Comparison of ENCODE assay signal across 8 mouse cellular contexts in the genomic region with DNA sequence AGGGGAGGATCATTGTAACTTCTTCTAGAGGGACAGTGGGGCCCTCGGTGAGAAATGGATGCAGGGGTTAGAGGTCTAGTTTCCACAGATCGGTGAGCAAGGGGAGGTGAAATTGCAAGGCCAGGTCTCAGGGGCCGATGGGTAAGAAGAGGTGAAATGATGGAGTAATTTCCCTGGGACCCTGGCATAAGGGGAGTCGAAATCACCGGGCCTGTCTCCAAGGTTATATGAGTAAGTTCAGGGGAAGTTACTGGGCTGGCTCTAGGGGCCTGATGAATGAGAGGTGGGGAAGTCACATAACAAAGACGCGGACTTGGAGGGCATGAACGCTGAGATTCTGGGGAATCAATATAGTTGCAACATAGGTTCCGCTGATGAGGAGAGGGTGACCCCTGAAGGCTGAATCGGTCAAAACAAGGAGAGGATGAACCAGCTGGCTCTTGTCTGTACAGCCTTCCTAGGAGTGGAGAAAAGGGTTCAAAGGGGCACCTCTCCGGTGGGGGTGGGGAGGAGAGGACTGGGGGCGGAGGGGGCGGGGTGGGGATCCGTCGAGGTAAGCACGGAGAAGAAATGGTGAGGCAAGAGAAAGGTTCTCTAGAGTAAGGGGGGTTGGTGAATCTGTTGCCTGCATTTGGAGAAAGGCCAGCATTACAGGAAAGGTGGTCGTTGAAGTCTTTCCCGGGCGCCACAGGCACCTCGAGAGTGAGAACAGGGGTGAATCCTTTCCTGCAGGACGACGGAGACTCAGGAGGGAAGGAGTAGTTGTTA. TPM values are rescaled to one million over a fixed set of nuclear protein-coding genes. Genes with fewer than 3 reads are reported as not detected.
DNase-seq lines count a peak whose midpoint lies in the region; ATAC-seq and TF ChIP-seq lines count a peak whose summit lies in the region.

No protein-coding gene starts in this region.

- ATAC-seq in CD4-positive, CD25-positive, alpha-beta regulatory T cell, adult 4 months = peak; percentile 5
- 0 out of 2 replicates have a peak, but pooled peaks have one; percentile 31 for ATAC-seq in heart, embryonic 14.5 days (ENCODE audit: insufficient number of reproducible peaks, insufficient read depth, low FRiP score, low read depth)

- H3K79me2 ChIP-seq in macrophage (ENCODE audit: inconsistent target) = no peaks in the 10 kb centered on the region

- peak overlapping the region; percentile 67 to 72 for H3K4me3 ChIP-seq in heart, embryonic 14.5 days (ENCODE audit: control insufficient read depth in 1 of 2, insufficient read depth in 1 of 2, low read depth in 1 of 2, low read length in 2 of 2)
- H3K4me3 ChIP-seq in macrophage (ENCODE audit: inconsistent target) = peak overlapping the region; percentile 56
- H3K4me3 ChIP-seq in spleen, adult 2 months (ENCODE audit: extremely low read depth, insufficient read depth, insufficient read length) = peak overlapping the region; percentile 81

- H3K36me3 ChIP-seq in heart, embryonic 14.5 days (ENCODE audit: control insufficient read depth, insufficient read depth, low read length) = peaks cover 6% of the 10 kb centered on the region; the same call in 1 of the 2 replicates
- H3K36me3 ChIP-seq in macrophage (ENCODE audit: inconsistent target) = no peaks in the 10 kb centered on the region
- H3K36me3 ChIP-seq in spleen, adult 2 months (ENCODE audit: control insufficient read depth, insufficient read depth, low read length) = peaks cover 5% of the 10 kb centered on the region

- H3K9me3 ChIP-seq in heart, embryonic 14.5 days (ENCODE audit: control insufficient read depth, low read length) = no peaks in the 10 kb centered on the region

- H3K27ac ChIP-seq in heart, embryonic 14.5 days (replicated peaks in 1 of 2; ENCODE audit: control insufficient read depth in 1 of 2, insufficient read depth in 1 of 2, low read depth in 2 of 2, low read length in 2 of 2) = peak overlapping the region; percentile 95 to 96
- H3K27ac ChIP-seq in macrophage = peak overlapping the region; percentile 78
- peak overlapping the region; percentile 93 for H3K27ac ChIP-seq in spleen, adult 2 months (ENCODE audit: insufficient read depth, low read length)

- H3K4me1 ChIP-seq in heart, embryonic 14.5 days (ENCODE audit: control insufficient read depth in 2 of 2, insufficient read depth in 2 of 2, low read length in 2 of 2) = peaks cover 5 to 10% of the 10 kb centered on the region in 2 experiments; a peak in 3 of 4 replicates
- peaks cover 8% of the 10 kb centered on the region; the same call in 1 of the 2 replicates for H3K4me1 ChIP-seq in spleen, adult 2 months (ENCODE audit: control insufficient read depth, insufficient read depth, insufficient read length)

- H3K27me3 ChIP-seq in heart, embryonic 14.5 days (ENCODE audit: control insufficient read depth, insufficient read depth, low read length) = no peaks in the 10 kb centered on the region
- H3K27me3 ChIP-seq in spleen, adult 2 months (ENCODE audit: control insufficient read depth, insufficient read depth, low read length) = no peaks in the 10 kb centered on the region

- peak; percentile 60 for DNase-seq in T-cell, adult 2 months (ENCODE audit: low spot score)
- DNase-seq in embryo, embryonic 10 days (ENCODE audit: low spot score) = peak; percentile 78
- DNase-seq in kidney, postnatal 10 days = peak; percentile 72
- DNase-seq in spleen, adult 2 months (ENCODE audit: low read depth in 1 of 2, low spot score in 2 of 2) = peak in 1 of 2 experiments; percentile 51
- no peak for DNase-seq in right cerebral cortex, adult 18-20 months

- peak; percentile 21; the same call in 1 of the 2 replicates for TF ChIP-seq CTCF in spleen, adult 2 months (IDR thresholded peaks at IDR 0.05; ENCODE audit: extremely low read depth, insufficient read depth, insufficient read length, insufficient replicate concordance)

- peak overlapping the region; percentile 80 for H3K9ac ChIP-seq in heart, embryonic 14.5 days (ENCODE audit: low read length)

- WGBS in heart, embryonic 14.5 days = 7% methylated on average over 22 of the region's 22 CpGs
- WGBS in macrophage (ENCODE audit: missing documents) = 9% methylated on average over 19 of the region's 22 CpGs
- 10% methylated on average over 22 of the region's 22 CpGs for WGBS in spleen, adult 2 months

- H3K4me2 ChIP-seq in heart, embryonic 14.5 days (ENCODE audit: low read length) = peak overlapping the region; percentile 97

- TF ChIP-seq POLR2A in spleen, adult 2 months (IDR thresholded peaks at IDR 0.05; ENCODE audit: low read depth, low read length) = no peak

RNA-seq across cellular contexts. Expression of gene Nsun4, which starts 1.0 kb away (rescaled TPM):
- 10 to 100 TPM; 24.1 to 32.9 TPM for polyA plus RNA-seq in CD4-positive, CD25-positive, alpha-beta regulatory T cell, adult 4 months (2017; shearing (Covaris generic))
- 30.3 and 30.5 TPM in 2 replicates for polyA plus RNA-seq in heart, embryonic 14.5 days (2014; fragmentation: Nextera tagmentation; extraction: Ambion mirVana)
- total RNA-seq in macrophage (2018; cell fraction: chromatin; rRNA removed) = 10 to 100 TPM in 22 of 26 experiments, 1 to 10 TPM in 4; 5.7 to 46.6 (median 22.5) TPM
- 10 to 100 TPM in 4 of 26 experiments, 1 to 10 TPM in 22; 3.0 to 11.1 (median 6.2) TPM for total RNA-seq in macrophage (2018; cell fraction: cytosol; rRNA removed)
- 10 to 100 TPM in 18 of 26 experiments, 1 to 10 TPM in 8; 5.6 to 23.9 (median 15.3) TPM for total RNA-seq in macrophage (2018; cell fraction: nucleus; rRNA removed)
- 4.4 to 6.4 TPM (median 6.0 TPM) in 3 replicates for polyA plus RNA-seq in macrophage (2018)
- polyA plus RNA-seq in spleen, adult 2 months (2012; rRNA removed) = 8.2 and 9.3 TPM in 2 replicates

RNA-seq across cellular contexts. Expression of gene Uqcrh, which starts 22.2 kb away (rescaled TPM):
- 100 to 1,000 TPM; 779 to 910 TPM for polyA plus RNA-seq in CD4-positive, CD25-positive, alpha-beta regulatory T cell, adult 4 months (2017; shearing (Covaris generic))
- 1,366 and 1,395 TPM in 2 replicates for polyA plus RNA-seq in heart, embryonic 14.5 days (2014; fragmentation: Nextera tagmentation; extraction: Ambion mirVana)
- total RNA-seq in macrophage (2018; cell fraction: chromatin; rRNA removed) = 100 to 1,000 TPM in 3 of 26 experiments, 10 to 100 TPM in 23; 18.2 to 116 (median 63.7) TPM
- total RNA-seq in macrophage (2018; cell fraction: cytosol; rRNA removed) = 100 to 1,000 TPM; 315 to 507 (median 360) TPM
- total RNA-seq in macrophage (2018; cell fraction: nucleus; rRNA removed) = 100 to 1,000 TPM in 14 of 26 experiments, 10 to 100 TPM in 12; 48.7 to 196 (median 120) TPM
- 366 to 481 TPM (median 405 TPM) in 3 replicates for polyA plus RNA-seq in macrophage (2018)
- polyA plus RNA-seq in spleen, adult 2 months (2012; rRNA removed) = 44.5 and 48.9 TPM in 2 replicates

RNA-seq across cellular contexts. Expression of gene Lrrc41, which starts 22.4 kb away (rescaled TPM):
- 10 to 100 TPM; 15.7 to 21.8 TPM for polyA plus RNA-seq in CD4-positive, CD25-positive, alpha-beta regulatory T cell, adult 4 months (2017; shearing (Covaris generic))
- polyA plus RNA-seq in heart, embryonic 14.5 days (2014; fragmentation: Nextera tagmentation; extraction: Ambion mirVana) = 54.1 and 55.9 TPM in 2 replicates
- total RNA-seq in macrophage (2018; cell fraction: chromatin; rRNA removed) = 10 to 100 TPM; 10.8 to 46.3 (median 29.9) TPM
- total RNA-seq in macrophage (2018; cell fraction: cytosol; rRNA removed) = 10 to 100 TPM; 31.1 to 55.0 (median 42.0) TPM
- total RNA-seq in macrophage (2018; cell fraction: nucleus; rRNA removed) = 10 to 100 TPM; 16.5 to 48.3 (median 32.0) TPM
- polyA plus RNA-seq in macrophage (2018) = 19.7 to 34.0 TPM (median 33.3 TPM) in 3 replicates
- 22.4 and 35.3 TPM in 2 replicates for polyA plus RNA-seq in spleen, adult 2 months (2012; rRNA removed)

RNA-seq across cellular contexts. Expression of gene Faah, which starts 35.0 kb away (rescaled TPM):
- 10 to 100 TPM; 48.1 to 85.6 TPM for polyA plus RNA-seq in CD4-positive, CD25-positive, alpha-beta regulatory T cell, adult 4 months (2017; shearing (Covaris generic))
- 1.1 and 1.9 TPM in 2 replicates for polyA plus RNA-seq in heart, embryonic 14.5 days (2014; fragmentation: Nextera tagmentation; extraction: Ambion mirVana)
- total RNA-seq in macrophage (2018; cell fraction: chromatin; rRNA removed) = 1 to 10 TPM in 1 of 26 experiments, under 1 TPM in 1, not detected in 24; 0.95 to 1.7 TPM
- under 1 TPM in 8 of 26 experiments, not detected in 18; under 0.01 to 0.26 (median 0.06) TPM for total RNA-seq in macrophage (2018; cell fraction: cytosol; rRNA removed)
- total RNA-seq in macrophage (2018; cell fraction: nucleus; rRNA removed) = under 1 TPM in 9 of 26 experiments, not detected in 17; 0.10 to 0.93 (median 0.29) TPM
- polyA plus RNA-seq in macrophage (2018) = 0.09 TPM in 1 of 3 replicates, not detected in the others
- 25.7 and 31.3 TPM in 2 replicates for polyA plus RNA-seq in spleen, adult 2 months (2012; rRNA removed)
